Mouse (Mus musculus) lung, postnatal 4 days (tissue): ENCODE measurements around the gene Med20.
"Not testable (repeated sequence)": the region's sequence is repeated elsewhere in the genome, so short reads cannot be mapped to it uniquely, and the experiment has no call there.

Source experiments
- DNase-seq, 2 experiments: peaks; one replicate each; pipeline ENCODE4 v3.0.0; 2021

Med20 gene

DNA sequence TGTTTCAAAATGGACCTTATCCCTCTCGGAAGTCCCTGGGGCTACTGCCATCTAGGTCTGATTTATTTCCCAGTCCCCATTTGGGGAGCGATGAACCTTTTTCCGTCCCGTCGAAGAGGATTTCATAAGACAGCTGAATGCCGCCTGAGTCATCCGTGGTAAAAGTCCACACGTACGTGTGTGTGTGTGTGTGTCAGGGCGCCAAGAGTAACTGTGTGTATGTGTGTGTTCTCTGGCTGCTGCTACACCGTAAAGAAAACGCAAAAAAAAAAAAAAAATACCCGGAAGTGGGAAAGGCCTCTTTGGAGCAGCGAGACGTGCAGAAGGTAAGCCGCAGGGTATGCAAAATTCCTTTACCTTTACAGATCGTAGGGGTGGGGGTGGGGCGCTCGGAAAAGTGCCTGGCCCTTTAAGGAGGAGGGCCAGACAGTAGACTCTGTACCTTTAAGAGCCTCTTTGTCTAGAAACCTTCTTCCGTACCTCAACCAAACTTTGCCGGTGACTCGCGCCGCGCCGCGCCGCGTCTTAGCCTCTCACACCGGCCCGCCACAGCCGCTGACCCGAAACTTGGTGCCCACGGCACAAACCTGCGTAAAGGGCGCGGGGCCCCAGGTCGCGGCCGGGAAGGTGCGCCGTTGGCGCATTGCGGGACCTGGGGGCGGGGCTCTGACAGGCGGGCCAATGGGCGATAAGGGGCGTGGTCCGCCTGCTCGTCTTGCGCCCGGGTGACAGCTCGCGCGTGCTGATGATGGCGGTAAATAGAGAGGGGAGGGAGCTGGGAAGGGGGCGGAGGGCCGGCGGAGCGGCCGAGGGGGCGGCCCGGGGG is 17.7 kb downstream of the Med20 start:
- peak; percentile 96 to 97 for DNase-seq

DNA sequence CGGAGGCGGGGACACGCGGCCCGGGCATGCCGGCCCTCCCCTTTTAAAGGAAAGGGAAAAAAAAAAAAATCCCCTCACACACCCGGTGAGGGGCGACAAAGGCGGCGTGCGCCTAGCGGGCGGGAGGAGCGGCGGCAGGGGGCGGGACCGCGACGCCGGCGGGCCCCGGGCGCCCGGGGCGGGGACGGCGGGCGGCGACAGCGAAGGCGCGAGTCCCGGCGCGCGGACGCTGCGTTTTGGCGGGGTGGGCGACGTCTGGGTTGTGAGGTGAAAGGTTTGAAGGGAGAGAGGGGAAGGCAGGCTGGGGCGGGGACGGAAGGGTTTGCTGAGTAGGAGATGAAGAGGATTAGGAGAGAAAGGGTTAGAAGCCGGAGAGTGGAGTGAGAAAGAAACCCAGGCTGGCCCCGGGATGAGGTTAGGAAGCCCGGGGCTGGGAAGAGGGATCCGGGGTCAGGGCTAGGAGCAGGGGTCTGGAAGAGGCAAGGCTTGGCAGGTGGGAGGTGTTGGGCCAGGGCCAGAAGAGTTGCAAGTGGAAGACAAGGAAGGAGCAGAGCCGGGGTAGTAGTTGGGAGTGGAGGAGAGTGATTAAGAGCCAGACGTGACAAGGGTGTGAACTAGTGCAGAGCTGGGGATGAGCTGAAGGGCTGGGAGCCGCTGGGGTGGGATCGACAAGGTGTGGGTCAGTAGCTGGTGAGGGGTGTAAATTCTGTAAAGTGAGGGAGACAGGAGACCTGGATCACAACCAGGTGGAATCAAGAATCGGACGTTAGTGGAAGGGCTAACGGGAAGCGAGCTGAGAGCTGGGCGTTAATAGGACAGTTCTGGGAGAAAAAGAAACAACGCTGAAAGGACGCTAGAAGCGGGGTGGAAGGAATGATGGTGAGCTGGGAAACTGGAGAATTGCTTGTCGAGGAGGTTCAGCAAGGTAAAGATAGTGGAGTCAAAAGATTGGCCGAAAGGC is 18.6 kb downstream of the Med20 start:
- no peak for DNase-seq

DNA sequence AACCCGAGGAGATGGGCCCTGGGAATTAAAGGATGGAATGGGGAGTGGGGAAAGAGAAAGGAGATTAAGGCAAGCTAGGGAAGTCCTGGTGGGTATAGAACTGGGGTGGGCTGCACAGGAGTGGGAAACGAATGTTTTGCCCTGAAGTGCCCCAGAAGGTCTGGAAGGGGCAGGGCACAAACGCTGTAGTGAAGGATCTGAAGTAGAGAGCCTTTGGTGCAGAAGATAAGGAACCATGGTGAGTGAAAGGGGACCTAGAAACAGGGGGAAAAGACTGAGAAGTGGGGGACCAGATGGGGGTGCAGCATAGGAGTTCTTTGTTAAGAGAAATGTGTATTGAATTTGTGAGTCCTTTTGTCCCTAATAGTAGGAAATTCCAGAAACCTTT is 19.3 kb downstream of the Med20 start, which contains the start of gene Usp49:
TSS of gene Usp49 (plus strand) at position 13 of the 388 bp plus-strand sequence.
- DNase-seq = no peak

DNA sequence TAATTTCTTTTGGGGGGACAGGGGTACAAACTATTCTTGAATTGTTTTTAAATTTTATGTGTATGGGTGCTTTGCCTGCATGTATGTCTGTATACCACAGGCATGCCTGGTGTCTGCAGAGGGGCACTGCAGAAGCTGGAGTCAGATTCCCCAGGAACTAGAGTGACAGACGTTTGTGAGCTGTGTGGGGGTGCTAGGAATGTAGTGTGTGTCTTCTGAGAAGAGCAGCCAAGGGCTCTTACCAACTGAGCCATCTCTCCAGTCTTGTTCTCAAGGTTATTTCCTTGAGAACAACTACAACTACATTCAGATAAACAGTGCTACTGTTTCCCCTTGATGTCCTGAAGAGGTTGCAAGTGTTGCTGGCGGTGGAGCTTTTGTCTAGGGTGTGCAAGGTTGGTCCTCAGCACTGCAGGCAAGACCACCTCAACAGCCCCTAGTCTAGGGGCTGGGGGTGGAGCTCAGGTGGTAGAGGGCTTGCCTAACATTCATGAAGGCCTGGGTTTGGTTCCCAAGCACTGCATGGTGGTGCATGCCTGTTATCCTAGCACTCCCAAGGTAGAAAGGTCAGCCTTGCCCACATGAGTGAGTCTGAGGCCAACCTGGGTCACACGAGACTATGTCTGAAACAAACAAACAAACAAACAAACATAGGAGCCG is 20.9 kb downstream of the Med20 start:
- DNase-seq = no peak

DNA sequence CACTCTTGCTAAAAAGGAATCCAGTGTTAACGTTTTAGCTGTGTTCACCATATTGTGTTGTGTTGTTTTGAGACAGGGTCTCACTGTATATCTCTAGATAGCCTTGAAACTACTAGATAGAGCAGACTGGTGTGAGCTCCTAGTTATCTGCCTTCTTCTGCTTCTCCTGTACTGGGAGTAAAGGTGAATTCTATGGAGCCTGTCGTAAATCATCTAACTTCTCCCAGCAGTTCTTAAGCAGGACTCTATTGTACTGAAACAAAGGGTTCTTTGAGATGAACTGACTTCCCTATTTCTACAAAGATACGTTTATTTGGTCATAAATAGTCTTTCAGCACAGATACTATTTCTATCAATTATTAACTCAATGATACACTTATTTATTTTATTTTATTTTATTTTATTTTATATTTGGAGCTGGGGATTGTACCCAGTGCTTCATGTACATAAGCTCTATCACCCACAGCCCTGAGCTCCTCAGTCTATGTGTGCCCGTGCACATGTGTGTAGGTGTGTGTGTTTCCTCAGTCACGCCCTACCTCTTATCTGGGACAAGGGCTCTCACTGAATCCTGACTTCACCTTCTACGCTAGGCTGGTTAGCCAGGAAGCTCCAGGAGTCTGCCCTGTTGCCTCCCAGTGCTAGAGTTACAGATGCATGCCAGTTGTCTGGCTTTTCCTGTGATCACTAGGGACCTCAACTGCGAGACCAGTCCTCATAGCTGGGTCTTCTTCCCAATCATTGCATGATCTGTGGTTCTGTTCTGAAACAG is 22.8 kb downstream of the Med20 start:
- DNase-seq = no peak

DNA sequence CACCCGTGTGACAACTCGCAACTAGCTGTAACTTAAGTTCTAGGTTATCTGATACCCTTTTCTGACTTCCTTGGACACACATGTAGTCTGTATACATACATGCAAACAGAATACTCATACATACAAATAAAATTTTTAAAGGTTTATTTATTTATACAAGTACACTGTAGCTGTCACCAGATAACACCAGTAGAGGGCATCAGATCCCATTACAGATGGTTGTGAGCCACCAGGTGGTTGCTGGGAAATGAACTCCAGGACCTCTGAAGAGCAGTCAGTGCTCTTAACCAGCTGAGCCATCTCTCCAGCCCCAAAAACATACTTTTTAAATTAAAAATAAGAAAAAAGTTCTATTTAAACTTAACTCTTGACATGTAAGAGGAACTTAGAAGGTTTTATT is 31.6 kb downstream of the Med20 start:
- DNase-seq = no peak

DNA sequence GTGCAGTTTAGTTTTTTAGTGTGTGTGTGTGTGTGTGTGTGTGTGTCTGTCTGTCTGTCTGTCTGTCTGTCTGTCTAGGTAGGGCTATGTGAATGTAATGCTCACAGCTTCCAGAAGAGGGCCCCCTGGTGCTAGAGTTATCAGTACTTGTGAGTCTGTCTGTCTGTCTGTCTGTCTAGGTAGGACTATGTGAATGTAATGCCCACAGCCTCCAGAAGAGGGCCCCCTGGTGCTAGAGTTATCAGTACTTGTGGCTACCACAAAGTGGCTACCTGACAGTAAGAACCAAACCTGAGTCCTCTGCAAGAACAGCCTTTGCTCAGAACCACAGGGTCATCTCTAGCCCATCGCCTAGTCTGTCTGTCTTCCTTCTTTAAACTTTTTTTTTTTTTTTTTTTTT is 35.3 kb downstream of the Med20 start:
- peak; percentile 64 to 80 for DNase-seq

DNA sequence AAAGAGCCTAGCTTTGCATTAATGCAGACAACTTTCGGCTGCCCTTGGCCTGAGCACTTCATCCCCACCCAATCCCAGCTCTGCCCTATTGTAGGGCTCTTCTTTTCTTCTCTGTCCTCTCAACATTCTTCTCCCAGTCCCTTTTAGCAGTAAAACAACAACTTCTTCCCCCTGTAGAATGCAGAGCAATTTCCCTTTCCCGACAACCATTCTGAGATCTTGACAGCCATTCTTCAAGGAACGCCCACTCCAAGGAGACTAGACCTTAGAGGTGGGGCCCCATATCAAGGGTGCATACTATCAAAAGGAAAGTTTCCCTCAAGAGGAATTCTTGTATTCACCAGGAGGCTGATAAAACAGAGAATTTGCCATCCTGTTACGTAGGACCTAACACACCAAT is 37.6 kb downstream of the Med20 start:
- no peak for DNase-seq

DNA sequence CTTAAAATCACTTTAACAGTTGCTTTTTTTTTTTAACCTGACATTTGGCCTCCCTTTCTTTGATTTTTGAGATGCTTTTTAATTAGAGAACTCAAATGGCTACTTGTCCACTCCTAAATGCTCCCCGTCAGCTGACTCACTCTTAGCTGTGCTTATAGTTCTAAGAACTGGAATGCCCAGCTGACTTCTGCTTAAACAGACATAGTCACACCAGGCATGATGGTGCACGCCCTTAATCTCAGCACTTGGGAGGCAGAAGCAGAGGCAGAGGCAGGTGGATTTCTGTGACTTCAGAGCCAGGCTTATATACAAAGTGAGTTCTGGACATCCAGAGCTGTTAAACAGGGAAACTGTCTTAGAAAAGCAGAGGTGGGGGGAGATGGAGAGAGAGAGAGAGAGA is 40.6 kb downstream of the Med20 start:
- DNase-seq = no peak

DNA sequence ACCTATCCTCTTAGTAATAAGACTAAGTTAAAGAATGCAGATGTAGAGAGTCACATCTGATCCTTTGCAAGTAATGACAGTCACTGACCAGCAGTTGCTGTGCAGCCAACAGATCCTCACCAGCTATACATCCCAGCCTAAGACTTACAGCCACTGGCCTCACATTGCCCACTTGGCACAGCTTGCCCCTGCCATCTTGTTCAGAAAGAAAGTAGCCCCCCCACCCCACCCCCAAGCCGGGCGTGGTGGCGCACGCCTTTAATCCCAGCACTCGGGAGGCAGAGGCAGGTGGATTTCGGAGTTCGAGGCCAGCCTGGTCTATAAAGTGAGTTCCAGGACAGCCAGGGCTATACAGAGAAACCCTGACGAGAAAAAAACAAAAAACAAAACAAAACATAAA is 43.0 kb downstream of the Med20 start:
- DNase-seq = not testable (repeated sequence)

DNA sequence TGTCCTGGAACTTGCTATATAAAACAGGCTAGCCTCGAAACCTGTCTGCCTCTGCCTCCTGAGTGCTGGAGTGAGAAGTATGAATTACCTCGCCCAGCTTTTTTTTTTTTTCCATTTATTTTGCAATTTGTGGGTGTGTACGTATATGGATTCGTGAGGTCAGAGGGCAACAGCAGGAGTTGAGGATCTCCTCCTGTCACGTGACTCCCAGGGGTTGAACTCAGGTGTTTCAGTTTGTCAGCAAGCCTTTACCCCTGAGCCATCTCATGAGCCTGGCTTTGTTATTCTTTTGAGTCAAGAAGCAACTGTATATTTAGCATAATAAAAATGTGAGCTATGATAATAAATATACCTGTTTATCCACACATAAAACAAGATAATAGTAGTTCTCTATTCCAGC is 44.3 kb downstream of the Med20 start:
- DNase-seq = no peak

DNA sequence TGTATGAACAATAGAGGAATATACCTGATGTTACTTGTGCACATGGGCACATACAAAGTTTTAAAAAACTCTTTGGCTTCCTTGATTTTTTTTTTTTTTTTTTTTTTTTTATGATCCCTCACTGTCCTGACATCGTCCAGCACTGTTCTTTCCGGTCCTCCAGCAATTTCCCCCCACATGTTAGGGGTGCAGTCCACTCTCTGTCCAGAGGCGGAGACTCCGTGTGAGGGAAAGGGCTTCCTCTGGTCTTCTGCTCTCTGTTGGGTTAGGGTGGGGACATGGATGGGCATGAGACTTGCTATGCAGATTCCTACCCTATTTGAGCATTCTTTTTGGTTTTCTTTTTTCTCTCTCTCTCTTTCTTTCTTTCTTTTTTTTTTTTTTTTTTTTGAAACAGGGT is 46.5 kb downstream of the Med20 start:
- DNase-seq = no peak

DNA sequence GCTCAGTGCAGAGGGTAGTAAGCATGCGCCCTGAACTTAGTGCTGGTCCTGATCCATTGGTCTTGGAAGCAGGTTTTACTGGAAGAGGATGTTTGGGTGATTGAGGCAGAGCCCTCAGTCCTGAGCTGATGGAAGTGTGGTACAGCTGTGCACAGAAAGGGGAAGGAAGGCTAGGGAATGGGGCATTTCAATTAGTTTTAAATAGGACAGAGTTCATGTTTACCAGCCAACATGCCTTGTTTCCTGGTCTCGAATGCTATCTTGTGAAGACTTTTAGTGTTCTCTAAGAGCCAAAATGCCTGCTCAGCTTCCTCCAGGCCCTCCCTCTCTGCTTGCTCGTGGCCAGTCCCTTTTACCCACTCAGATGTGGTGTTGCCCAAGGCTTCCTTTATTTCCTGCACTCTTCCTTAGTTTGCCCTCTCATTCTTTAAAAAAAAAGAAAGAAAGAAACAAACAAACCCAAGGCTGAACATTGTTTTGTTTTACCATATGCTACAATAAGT is 47.4 kb downstream of the Med20 start:
- DNase-seq = no peak

DNA sequence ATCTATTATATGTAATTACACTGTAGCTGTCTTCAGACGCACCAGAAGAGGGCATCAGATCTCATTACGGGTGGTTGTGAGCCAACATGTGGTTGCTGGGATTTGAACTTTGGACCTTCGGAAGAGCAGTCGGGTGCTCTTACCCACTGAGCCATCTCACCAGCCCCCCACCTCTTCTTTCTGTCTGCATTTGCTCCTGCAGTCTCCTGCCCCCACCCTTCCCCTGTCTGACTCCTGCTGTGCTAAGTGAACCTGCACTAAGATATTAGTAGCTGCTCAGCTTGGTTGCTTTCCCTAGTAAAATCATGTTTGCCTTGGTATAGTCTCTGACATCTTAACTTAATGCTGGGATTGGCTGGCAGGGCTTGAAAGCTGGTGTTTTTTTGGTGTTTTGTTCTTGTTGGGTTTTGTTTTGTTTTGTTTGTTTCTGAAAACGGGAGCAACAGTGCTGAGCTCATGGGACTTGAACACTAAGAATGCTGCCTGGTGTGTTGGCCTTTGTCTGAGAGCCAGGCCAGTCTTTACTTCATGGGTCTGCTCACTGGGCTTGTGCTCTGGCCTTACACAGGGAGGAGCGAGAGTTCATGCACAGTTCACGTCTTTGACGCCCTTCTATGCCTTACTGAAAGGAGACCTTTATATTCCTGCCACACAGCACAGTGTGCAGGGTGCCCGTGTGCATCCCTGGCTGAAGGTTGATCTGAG is 51.8 kb downstream of the Med20 start:
- DNase-seq = no peak

DNA sequence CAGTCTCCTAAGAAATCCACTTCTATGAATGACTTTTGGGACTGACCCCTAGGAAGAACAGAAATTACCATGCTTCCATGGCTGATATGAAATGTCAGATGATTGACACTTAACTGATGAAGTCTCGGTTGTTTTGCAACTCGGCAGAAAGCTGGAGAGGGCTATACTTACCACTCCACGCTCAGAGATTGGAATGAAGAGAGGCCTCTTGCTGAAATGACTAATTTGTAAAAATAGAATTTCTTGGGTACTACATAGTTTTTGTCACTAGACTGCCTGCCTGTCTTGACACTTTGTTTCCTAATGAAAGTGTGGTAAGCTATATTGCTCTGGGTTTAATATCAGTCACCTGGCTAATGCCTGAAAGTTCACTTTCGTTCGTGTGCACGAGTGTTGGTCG is 53.1 kb downstream of the Med20 start:
- DNase-seq = no peak

DNA sequence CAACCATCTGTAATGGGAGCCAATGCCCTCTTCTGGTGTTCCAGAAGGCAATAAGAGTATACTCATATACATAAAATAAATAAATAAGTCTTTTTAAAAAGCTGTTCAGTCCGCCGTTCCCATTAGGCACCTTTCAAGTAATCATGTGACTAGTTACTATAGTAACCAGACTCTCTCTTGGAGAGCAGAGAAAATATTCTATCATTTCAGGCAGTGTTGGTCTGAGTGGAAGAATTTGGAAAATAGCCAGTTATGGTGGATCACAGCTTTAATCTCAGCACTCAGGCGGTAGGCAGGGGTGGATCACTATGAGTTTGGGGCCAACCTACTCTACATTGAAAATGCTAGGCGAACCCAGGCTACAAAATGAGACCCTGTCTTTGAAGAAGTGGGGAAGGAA is 57.8 kb downstream of the Med20 start:
- DNase-seq = no peak

DNA sequence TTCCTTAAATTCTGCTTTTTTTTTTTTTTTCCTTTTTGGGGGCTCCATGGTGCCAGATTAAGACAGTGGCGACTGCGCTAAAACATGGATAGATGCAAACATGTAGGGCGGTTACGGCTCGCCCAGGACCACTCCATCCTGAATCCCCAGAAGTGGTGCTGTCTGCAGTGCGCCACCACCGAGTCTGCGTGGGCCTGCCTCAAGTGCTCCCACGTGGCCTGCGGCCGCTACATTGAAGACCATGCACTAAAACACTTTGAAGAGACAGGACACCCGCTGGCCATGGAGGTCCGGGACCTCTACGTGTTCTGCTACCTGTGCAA is 60.6 kb downstream of the Med20 start:
- DNase-seq = no peak

DNA sequence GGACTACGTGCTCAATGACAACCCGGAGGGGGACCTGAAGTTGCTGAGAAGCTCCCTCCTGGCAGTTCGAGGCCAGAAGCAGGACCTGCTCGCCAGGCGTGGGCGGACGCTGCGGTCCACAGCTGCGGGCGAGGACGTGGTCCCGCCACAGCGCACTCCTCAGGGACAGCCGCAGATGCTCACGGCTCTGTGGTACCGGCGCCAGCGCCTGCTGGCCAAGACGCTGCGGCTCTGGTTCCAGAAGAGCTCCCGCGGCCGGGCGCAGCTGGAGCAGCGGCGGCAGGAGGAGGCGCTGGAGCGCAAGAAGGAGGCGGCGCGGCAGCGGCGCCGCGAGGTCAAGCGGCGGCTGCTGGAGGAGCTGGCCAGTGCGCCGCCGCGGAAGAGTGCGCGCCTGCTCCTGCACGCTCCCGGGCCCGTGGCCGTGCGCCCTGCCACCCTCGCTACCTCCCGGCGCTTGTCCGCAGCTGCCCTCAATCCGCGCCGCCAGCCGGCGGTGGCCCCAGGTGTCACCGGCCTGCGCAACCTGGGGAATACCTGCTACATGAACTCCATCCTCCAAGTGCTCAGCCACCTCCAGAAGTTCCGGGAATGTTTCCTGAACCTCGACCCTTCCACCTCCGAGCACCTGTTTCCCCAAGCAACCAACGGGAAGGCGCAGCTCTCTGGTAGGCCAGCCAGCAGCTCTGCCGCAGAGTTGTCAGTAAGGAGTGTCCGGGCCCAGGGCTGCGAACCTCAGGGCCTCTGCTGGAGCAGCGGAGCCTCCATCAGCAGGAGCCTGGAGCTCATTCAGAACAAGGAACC is 61.1 kb downstream of the Med20 start:
- peak; percentile 79 to 92 for DNase-seq
